Comparison of ENCODE assay signal across 23 mouse cellular contexts in genomic region chr1:121795024-121795786, GRCm38 (mm10).
DNase-seq lines count a peak whose midpoint lies in the region; ATAC-seq lines count a peak whose summit lies in the region.
"Had no signal": no experiment of that assay in that cellular context is flagged by ENCODE, and none has a peak within 500 bp of the region (broad histone marks: within the 10 kb centered on the region; RNA-seq: fewer than 3 reads in every experiment).

No protein-coding gene starts in this region.

- no peaks in the 10 kb centered on the region for H3K36me3 ChIP-seq in hindbrain, embryonic 11.5 days (ENCODE audit: control insufficient read depth, insufficient read depth, low read length)
- no peaks in the 10 kb centered on the region for H3K36me3 ChIP-seq in hindbrain, embryonic 10.5 days
- no peaks in the 10 kb centered on the region for H3K36me3 ChIP-seq in hindbrain, embryonic 16.5 days (ENCODE audit: control insufficient read depth, insufficient read depth, low read length)
- H3K36me3 ChIP-seq in midbrain, embryonic 15.5 days (replicated peaks) = no peaks in the 10 kb centered on the region
- H3K36me3 ChIP-seq: forebrain, embryonic 15.5 days; heart, embryonic 15.5 days; limb, embryonic 13.5 days; liver, embryonic 13.5 days; lung, embryonic 15.5 days; stomach, embryonic 15.5 days had no signal

- peak; percentile 9 for DNase-seq in hindbrain, embryonic 11.5 days (ENCODE audit: low spot score)
- no peak for DNase-seq in hindbrain, embryonic 10.5 days (ENCODE audit: low spot score)
- DNase-seq in MN1 (ENCODE audit: low spot score) = peak; percentile 83
- no peak for DNase-seq in thymus, postnatal 14 days
- DNase-seq in c-Kit-positive CD71-positive TER-119-positive erythroid progenitor cells, embryonic 14.5 days (ENCODE audit: low spot score) = no peak
- no peak for DNase-seq in gastrocnemius, postnatal 10 days
- DNase-seq: adrenal gland, postnatal 25 days; cerebellum, adult 18-20 months; cerebellum, postnatal 36 days; gastrocnemius, postnatal 25 days; kidney, adult 8-10 months; layer of hippocampus, postnatal 36 days; liver, embryonic 13.5 days had no signal

- H3K4me1 ChIP-seq in hindbrain, embryonic 11.5 days (replicated peaks; ENCODE audit: control insufficient read depth, insufficient read depth, low read length) = no peaks in the 10 kb centered on the region
- H3K4me1 ChIP-seq in hindbrain, embryonic 10.5 days (replicated peaks) = no peaks in the 10 kb centered on the region
- no peaks in the 10 kb centered on the region for H3K4me1 ChIP-seq in hindbrain, embryonic 16.5 days (ENCODE audit: control insufficient read depth, insufficient read depth, low read depth, low read length)
- peaks cover 4% of the 10 kb centered on the region; the same call in 1 of the 2 replicates for H3K4me1 ChIP-seq in midbrain, embryonic 15.5 days
- H3K4me1 ChIP-seq: forebrain, embryonic 15.5 days; heart, embryonic 15.5 days; limb, embryonic 13.5 days; liver, embryonic 13.5 days; lung, embryonic 15.5 days; stomach, embryonic 15.5 days had no signal

- no peak overlapping the region for H3K27ac ChIP-seq in hindbrain, embryonic 11.5 days (ENCODE audit: low read depth, low read length)
- H3K27ac ChIP-seq in hindbrain, embryonic 10.5 days = no peak overlapping the region
- no peak overlapping the region; the same call in 1 of the 2 replicates for H3K27ac ChIP-seq in hindbrain, embryonic 16.5 days (ENCODE audit: low read depth, low read length)
- H3K27ac ChIP-seq in midbrain, embryonic 15.5 days = no peak overlapping the region
- H3K27ac ChIP-seq: forebrain, embryonic 15.5 days; heart, embryonic 15.5 days; limb, embryonic 13.5 days; liver, embryonic 13.5 days; lung, embryonic 15.5 days; stomach, embryonic 15.5 days had no signal

- H3K27me3 ChIP-seq in hindbrain, embryonic 11.5 days (ENCODE audit: control insufficient read depth, insufficient read depth, low read length) = no peaks in the 10 kb centered on the region
- H3K27me3 ChIP-seq in hindbrain, embryonic 10.5 days (ENCODE audit: insufficient read depth, poor library complexity, severe bottlenecking) = no peaks in the 10 kb centered on the region
- no peaks in the 10 kb centered on the region for H3K27me3 ChIP-seq in hindbrain, embryonic 16.5 days (replicated peaks; ENCODE audit: control insufficient read depth, insufficient read depth, low read length)
- H3K27me3 ChIP-seq in midbrain, embryonic 15.5 days (replicated peaks) = no peaks in the 10 kb centered on the region
- H3K27me3 ChIP-seq: forebrain, embryonic 15.5 days; heart, embryonic 15.5 days; limb, embryonic 13.5 days; liver, embryonic 13.5 days; lung, embryonic 15.5 days; stomach, embryonic 15.5 days had no signal

- no peak overlapping the region for H3K4me2 ChIP-seq in hindbrain, embryonic 11.5 days (replicated peaks; ENCODE audit: low read depth, low read length)
- no peak overlapping the region for H3K4me2 ChIP-seq in hindbrain, embryonic 16.5 days (ENCODE audit: low read length)
- no peak overlapping the region for H3K4me2 ChIP-seq in midbrain, embryonic 15.5 days
- H3K4me2 ChIP-seq: forebrain, embryonic 15.5 days; heart, embryonic 15.5 days; limb, embryonic 13.5 days; liver, embryonic 13.5 days; lung, embryonic 15.5 days; stomach, embryonic 15.5 days had no signal

- no peaks in the 10 kb centered on the region for H3K9me3 ChIP-seq in hindbrain, embryonic 11.5 days (ENCODE audit: control insufficient read depth, low read length)
- H3K9me3 ChIP-seq in hindbrain, embryonic 10.5 days = no peaks in the 10 kb centered on the region
- no peaks in the 10 kb centered on the region for H3K9me3 ChIP-seq in hindbrain, embryonic 16.5 days (ENCODE audit: control insufficient read depth, low read length)
- H3K9me3 ChIP-seq in midbrain, embryonic 15.5 days = no peaks in the 10 kb centered on the region
- H3K9me3 ChIP-seq: forebrain, embryonic 15.5 days; limb, embryonic 13.5 days; liver, embryonic 13.5 days; lung, embryonic 15.5 days; stomach, embryonic 15.5 days had no signal

- peak; percentile 82 for ATAC-seq in hindbrain, embryonic 11.5 days (ENCODE audit: low FRiP score)
- peak; percentile 92 for ATAC-seq in hindbrain, embryonic 16.5 days
- peak; percentile 83 for ATAC-seq in midbrain, embryonic 15.5 days (replicated peaks)
- ATAC-seq: activated CD4-positive, CD25-positive, alpha-beta regulatory T cell, adult 4 months; CD4-positive, CD25-positive, alpha-beta regulatory T cell, adult 4 months; forebrain, embryonic 15.5 days had no signal

- no peak overlapping the region for H3K9ac ChIP-seq in hindbrain, embryonic 11.5 days (ENCODE audit: low read depth, low read length)
- no peak overlapping the region for H3K9ac ChIP-seq in hindbrain, embryonic 16.5 days (ENCODE audit: low read depth, low read length)
- H3K9ac ChIP-seq in midbrain, embryonic 15.5 days = no peak overlapping the region
- H3K9ac ChIP-seq: forebrain, embryonic 15.5 days; heart, embryonic 15.5 days; limb, embryonic 13.5 days; liver, embryonic 13.5 days; lung, embryonic 15.5 days; stomach, embryonic 15.5 days had no signal

- H3K4me3 ChIP-seq in hindbrain, embryonic 11.5 days (ENCODE audit: low read depth, low read length) = no peak overlapping the region
- H3K4me3 ChIP-seq in hindbrain, embryonic 10.5 days = no peak overlapping the region
- no peak overlapping the region for H3K4me3 ChIP-seq in hindbrain, embryonic 16.5 days (ENCODE audit: low read length)
- no peak overlapping the region for H3K4me3 ChIP-seq in midbrain, embryonic 15.5 days
- H3K4me3 ChIP-seq: erythroblast, embryonic 14.5 days; forebrain, embryonic 15.5 days; heart, embryonic 15.5 days; limb, embryonic 13.5 days; liver, embryonic 13.5 days; lung, embryonic 15.5 days; stomach, embryonic 15.5 days had no signal

- 78% methylated on average over 11 of the region's 11 CpGs for WGBS in hindbrain, embryonic 11.5 days
- 85% methylated on average over 11 of the region's 11 CpGs for WGBS in hindbrain, embryonic 10.5 days
- WGBS in hindbrain, embryonic 16.5 days = 50% methylated on average over 11 of the region's 11 CpGs
- WGBS in midbrain, embryonic 15.5 days = 42% methylated on average over 11 of the region's 11 CpGs

Comparison
In these comparisons a context has a peak if more than half of its experiments do, and no peak if none do; other contexts are left out.
1. DNase-seq: peak in hindbrain, embryonic 11.5 days (single experiment) and MN1 (single experiment); none in hindbrain, embryonic 10.5 days (single experiment), thymus, postnatal 14 days (single experiment), c-Kit-positive CD71-positive TER-119-positive erythroid progenitor cells, embryonic 14.5 days (single experiment) and gastrocnemius, postnatal 10 days (single experiment).
2. Peak in every context shown above with its lines, with median percentiles within 50 percentile points of each other: ATAC-seq.